Mouse (Mus musculus): ENCODE measurements around the gene Tcf7l2. TPM values are rescaled to one million over a fixed set of nuclear protein-coding genes. Genes with fewer than 3 reads are reported as not detected.

The Tcf7l2 gene
- total RNA-seq, 4 experiments from 2014 or later, result 7.6 to 12.1 (median 9.9) TPM

DNA sequence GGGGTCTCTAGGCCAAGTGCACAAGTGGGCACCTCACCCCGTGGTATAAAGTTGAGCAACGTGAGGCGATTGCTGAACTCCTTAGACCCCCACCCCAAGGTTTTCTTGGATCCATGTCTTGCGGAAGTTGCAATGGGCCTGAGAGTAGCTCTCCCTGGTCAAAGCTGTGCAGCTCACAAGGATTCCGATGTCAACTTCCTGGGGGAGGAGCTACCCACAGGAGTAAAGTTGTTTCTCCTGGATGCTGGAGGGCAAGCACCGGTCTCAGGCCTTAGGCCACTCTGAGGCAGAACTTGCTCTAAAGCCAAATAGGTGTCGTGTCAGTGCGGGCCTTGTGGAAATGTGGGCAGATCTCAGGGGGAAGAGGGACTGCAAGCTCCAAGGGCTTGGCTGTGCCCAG is 12.2 kb upstream of the Tcf7l2 start:
- no peak for DNase-seq (ENCODE audit: low spot score in 2 of 2)

DNA sequence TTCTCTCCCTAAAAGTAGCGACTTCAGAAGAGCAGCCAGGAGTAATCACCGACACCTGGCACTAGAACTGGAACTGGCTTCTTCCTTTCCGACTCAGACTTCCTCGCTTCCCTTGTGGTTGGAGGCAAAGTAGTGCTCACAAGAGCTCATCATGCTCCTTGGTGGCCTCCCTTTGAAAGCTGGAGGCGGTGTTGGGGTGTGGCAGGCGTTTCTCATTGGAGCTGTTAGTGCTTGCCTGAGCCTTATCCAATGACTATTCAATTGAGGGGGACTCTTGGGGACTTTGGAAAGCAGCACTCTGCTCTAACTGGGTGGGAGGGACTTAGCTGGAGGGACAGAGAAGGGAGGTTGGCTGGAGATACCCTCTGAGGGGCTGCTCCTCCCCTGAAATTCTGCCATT is 9.1 kb upstream of the Tcf7l2 start:
- no peak for DNase-seq (ENCODE audit: low spot score in 2 of 2)

DNA sequence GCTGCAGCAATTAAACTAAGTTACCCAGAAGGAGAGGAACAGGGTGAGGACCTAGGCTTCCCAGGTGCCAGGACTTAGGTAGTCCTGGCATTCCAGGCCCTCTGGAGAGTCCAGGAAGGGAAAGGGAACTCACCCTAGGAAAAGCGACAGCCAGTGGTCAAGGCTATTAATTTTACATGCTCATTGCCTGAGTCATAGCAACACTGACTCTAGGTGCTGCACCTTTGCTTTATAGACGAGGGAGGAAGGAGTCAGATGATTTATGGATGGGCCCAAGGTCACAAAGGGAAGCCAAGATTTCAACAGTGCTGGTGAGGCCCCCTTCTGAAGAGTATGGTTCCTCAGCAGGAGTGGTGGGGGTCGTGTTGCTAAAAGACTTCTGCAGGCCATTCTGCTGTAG is 8.6 kb upstream of the Tcf7l2 start:
- DNase-seq (ENCODE audit: low spot score in 2 of 2), result no peak

DNA sequence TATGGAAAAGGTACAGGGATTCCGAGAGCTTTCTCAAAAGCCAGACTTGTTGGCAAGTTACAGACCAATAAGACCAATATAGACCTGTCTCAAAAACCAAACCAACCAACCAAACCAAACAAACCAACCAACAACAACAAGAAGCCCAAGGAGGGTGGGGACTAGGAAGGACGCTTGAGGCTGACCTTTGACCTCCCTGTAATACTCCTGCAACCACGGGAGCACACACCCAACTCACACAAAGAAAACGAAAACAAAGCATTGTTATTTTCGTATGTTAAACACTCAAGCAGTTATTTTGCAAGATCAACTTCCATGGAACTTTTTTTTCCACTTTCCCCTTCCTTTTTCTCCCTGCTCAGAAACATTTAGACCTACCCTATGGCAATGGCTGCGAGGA is 5.6 kb upstream of the Tcf7l2 start:
- DNase-seq (ENCODE audit: low spot score in 2 of 2), result no peak

DNA sequence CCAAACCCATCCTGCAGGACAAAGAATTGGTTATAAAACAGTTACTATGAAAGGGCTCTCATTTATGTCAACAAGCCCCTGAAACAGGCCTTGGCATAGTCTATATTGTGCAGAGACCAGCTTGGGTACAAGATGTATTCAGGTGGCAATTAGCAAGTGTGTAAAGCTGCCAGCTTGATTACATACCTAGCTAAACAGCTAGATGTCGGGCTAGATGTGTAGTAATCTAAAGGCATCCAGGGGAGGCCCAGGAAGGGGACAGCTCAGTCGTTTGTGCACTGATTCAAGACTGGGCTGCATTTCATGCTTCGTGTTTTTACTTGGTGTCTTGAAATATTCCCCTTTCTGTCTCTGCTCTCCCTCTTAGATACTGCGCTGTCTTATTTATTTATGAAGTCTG is 1.9 kb upstream of the Tcf7l2 start:
- no peak for DNase-seq (ENCODE audit: low spot score in 2 of 2)

GRCm38 (mm10) chr19:55740753-55741438 is 724 bp upstream of the Tcf7l2 start:
- DNase-seq (ENCODE audit: low spot score in 2 of 2), result no peak

- DNase-seq (ENCODE audit: low spot score in 2 of 2), result peak in 1 of 2 experiments; percentile 7
These were observed 873 bp downstream of the Tcf7l2 start for GRCm38 (mm10) chr19:55742386-55743000.

DNA sequence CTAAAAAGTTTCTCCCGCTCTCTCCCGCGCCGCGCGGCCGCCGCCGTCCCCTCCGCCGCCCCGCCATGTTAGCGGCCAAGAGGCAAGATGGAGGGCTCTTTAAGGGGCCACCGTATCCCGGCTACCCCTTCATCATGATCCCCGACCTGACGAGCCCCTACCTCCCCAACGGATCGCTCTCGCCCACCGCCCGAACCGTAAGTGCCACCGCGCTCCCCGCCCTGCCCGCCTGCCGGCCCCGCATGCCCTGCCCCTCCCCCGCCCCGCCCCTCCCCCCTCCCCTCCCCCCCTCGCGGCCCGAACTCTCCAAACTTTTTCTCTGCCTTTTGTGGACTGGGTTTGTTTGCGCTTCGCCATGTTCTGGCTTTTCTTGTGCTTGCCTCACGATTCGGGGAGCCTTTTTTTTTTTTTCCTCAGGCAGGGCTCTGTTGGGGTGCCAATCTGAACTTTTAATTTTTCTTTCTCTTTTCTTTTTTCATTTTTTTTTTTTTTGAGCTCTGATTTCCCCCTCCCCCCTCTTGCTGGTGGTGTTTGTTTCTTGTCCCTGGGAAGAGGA is 1.5 kb downstream of the Tcf7l2 start:
- DNase-seq (ENCODE audit: low spot score in 2 of 2), result no peak

DNA sequence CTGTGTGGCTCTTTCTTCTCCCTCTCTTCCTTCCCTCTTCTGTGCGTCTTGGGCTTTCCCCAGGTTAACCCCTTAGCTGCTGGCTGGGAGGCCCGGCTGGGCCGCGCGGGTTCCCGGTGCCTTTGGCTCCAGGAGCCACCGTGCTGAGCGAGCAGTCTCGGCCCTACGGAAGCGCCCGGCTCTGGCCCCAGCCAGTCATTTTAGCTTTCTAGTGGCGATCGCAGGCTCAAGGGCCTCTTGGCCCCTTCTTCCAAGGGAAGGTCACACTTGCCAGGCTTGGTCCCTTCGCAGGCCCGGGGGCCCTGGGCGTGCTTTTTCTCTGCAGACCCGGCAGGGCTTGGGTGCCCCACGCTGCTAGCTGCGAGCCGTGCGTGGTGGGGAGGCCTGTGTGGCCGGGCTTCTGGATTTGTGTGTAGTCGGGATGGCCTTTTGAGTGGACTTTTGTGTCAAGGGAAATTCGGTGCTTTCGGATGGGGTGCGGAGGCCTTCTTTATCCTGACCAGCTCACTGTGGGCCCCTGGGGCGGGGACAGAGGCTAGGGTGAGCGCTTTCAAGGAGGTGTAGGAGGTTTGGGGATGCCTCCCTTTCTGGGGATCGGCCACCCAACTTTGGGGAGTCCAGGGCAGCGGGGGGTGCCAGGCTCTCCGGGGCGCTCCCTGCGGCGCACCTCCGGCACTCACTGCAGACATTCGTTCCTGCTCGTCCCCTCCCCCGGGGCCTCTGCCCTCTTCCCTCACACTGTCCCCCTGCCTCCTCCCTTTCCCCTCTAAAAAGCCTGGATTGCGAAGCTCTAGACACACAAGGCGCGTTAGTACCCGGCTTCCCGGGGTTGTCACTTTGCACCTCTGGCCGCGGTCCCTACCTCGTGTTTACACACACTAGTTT is 2.2 kb downstream of the Tcf7l2 start:
- DNase-seq (ENCODE audit: low spot score in 2 of 2), result no peak

DNA sequence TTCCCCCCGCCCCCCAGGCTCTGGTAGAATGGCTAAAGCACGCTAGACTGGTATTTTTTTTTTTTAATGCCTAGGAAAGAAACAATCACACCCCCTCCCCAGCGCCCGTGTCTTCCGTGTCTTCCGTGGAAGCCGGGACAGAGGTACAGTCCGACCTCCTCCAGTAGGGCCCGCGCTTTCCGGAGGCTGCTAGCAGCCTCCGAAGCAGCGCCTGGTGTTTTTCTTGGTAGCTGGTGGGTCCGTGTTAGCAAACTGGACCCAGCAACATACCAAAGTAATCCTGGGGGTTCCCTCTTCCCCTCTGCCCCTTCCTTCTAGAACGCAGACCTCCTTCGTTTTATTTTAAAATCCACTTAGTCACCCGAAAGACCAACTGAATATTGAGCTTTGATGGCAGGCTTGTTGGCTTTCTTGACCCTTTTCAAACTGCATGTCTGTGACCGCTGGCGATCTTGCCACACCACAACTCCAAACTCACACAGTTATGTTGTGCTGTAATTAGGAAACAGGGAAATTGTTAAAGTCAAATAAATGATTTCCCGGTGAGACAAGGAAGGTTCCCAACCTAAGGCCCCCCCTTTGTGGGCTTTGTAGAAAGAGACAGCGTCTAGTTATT is 3.1 kb downstream of the Tcf7l2 start:
- no peak for DNase-seq (ENCODE audit: low spot score in 2 of 2)

DNA sequence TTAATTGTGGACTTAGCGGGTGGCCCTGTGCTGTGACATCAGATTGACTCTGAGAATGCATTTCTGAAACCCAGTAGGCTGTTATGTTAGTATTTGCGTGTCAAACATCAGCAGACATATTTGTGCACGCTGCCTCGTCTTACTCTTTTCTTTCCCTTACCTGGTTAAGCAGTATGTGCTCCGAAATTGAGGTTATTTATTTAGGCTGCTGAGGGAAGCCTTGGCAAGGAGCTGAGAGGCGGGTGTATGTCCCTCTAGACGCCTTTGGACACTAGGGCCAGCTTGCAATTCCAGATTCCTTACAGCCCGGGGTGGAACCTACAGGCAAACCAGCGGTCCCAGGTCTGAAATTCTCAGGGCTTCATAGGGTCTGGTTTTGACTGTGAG is 3.6 kb downstream of the Tcf7l2 start:
- no peak for DNase-seq (ENCODE audit: low spot score in 2 of 2)

DNA sequence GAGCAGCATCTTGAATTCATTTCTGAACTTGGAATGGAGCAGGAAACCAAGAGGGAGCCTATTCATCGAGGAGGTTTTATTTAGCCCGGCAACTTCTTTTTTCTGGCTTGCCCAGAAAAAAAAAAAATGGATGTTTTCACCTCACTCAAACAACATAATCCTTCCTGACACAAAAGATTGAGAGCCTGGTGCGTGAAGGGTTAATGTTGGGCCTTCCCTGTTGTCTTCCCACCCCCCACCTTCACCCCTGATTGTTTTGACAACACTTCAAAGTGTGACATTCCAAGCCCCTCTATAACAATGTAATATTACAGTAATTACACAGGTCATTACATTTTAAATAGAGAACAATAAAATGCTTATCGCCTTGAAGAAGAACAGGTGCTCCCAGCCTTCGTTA is 4.6 kb downstream of the Tcf7l2 start:
- DNase-seq (ENCODE audit: low spot score in 2 of 2), result no peak

GRCm38 (mm10) chr19:55747237-55747925 is 5.8 kb downstream of the Tcf7l2 start:
- no peak for DNase-seq (ENCODE audit: low spot score in 2 of 2)

DNA sequence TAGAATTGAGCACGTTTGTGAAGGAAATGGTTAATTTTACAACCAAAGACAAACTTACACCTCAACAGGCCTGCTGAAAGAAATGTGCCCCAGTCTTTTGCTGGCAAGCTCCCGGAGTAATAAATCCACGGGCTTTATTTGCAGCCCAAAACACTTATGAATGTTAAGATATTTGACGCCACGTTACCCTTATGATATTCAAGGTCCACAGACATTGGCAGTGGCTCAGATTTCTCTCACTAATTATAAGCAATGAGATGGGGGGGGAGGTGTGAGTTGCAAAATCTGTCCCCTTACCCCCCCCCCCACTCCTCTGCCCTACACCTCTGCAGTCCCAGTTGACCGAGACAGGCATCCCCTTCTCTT is 6.3 kb downstream of the Tcf7l2 start:
- no peak for DNase-seq (ENCODE audit: low spot score in 2 of 2)

GRCm38 (mm10) chr19:55748801-55749200 is 7.2 kb downstream of the Tcf7l2 start:
- DNase-seq (ENCODE audit: low spot score in 2 of 2), result no peak

DNA sequence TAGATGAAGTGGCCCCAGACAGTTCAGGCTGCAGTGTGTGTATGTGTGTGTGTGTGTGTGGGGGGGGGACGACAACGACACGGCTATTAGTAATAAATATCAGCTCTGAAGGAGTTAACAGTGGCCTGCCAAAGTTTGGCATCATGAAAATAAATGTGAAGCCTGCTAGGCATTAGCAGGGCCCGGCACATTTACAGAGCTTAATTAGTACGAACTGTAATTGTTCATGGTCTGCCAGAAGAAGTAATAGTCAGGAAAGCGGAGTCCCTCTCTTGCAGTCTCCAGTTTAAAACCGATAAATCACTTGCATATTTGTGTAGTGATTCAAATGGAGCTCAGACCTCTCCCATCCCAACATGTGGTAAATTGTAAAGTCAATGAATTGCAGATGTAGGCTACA is 7.9 kb downstream of the Tcf7l2 start:
- no peak for DNase-seq (ENCODE audit: low spot score in 2 of 2)

- DNase-seq (ENCODE audit: low spot score in 2 of 2), result no peak
These were observed 8.4 kb downstream of the Tcf7l2 start for GRCm38 (mm10) chr19:55750048-55750447.

DNA sequence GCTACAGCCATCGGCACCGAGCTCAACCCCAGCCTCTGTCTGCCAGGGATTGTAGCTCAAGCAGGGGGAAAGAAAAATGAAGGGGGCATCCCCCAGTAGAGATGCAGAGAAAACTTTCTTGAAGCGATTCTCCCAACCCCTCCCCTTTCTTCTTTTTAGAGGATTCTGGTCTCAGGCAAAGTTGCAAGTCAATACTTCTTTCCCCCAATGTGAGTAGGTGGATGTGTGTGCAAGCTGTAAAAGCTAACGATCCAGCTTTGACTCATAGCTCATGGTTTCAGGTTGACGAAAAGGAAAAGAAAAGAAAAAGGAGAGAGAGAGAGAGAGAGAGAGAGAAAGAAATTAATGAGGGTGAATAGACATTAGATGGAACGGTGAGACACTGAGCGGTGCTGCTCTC is 8.8 kb downstream of the Tcf7l2 start:
- no peak for DNase-seq (ENCODE audit: low spot score in 2 of 2)

DNA sequence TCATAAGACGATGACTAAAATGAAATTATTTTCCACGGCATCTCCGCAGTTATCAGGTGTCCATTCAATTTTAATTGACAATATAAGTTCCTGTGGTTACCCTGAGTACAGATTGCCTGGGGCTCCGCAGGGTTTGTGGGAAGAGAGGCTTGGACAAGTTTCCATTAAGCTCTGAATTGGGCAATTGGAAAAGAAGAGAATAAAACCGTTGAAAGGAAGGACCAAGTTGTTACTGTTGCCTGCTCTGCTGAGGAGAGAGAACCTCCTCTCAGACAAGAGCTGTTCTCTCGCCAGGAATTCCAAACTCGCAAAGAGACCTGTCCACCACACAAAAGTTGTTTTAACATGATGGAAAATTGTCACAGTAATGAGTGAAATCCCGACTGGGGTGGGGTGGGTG is 11.2 kb downstream of the Tcf7l2 start:
- no peak for DNase-seq (ENCODE audit: low spot score in 2 of 2)

DNA sequence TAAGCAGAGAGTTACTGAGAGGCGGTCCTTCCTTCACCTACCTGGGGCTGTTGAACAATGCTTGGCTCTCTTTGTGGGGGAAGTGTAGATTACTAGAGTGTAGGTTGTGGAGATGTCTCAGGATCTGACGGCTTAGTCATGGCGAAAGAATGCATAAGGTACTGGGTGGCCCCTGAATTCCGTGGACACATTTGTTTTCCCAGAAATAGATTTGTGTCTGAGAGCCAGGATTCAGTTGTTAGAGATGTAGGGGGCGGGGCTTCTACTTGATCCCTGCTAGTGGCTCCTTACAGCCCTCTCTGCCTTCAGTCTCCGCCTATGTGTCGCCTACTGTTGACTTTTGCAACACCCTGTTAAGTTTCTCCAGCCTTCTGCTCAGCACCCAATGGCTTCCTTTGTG is 12.7 kb downstream of the Tcf7l2 start:
- no peak for DNase-seq (ENCODE audit: low spot score in 2 of 2)

GRCm38 (mm10) chr19:55755462-55755861 is 13.8 kb downstream of the Tcf7l2 start:
- no peak for DNase-seq (ENCODE audit: low spot score in 2 of 2)

Data from layer of hippocampus, adult 8-10 months (tissue).